Mouse (Mus musculus) bone marrow, adult 2 months (tissue): ENCODE results near the gene Gm8439.

ENCODE experiments used
- CTCF ChIP-seq: fragments of 200-500 bp; IDR thresholded peaks from 2 replicates; pipeline ENCODE4 v1.5.1; 2011; ENCODE audit warnings: low read length, control low read depth; ENCODE audit not compliant: control insufficient read depth, insufficient read depth
- POLR2A ChIP-seq: fragments of 200-500 bp; IDR thresholded peaks from 2 replicates; pipeline ENCODE4 v1.6.1; 2011; ENCODE audit warnings: low read depth, mild to moderate bottlenecking, control low read depth, low read length, borderline replicate concordance; ENCODE audit not compliant: control insufficient read depth

DNA sequence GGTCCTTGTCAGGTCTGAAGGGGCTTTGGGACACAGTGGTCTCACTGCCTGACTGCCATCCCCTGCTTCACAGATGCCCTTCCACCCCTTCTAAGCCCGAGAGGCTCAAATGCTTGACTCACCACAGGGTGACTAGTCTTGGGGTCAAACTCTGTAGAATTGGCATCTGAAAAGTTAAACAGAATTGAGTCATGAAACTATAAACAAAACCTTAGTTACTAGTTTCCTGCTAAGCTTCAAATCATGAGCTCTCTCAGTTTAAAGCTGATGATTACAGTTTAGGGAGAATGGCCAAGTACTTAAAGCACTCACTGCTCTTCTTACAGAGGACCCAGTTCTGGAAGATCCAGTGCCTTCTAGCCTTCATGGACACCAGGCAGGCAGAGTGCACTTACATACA lies 43.6 kb upstream of the Gm8439 start:
- TF ChIP-seq POLR2A (no peak), CTCF (no peak)
